Mouse (Mus musculus) adrenal gland, postnatal 4 days (tissue): ENCODE results near the gene Edc4. TPM values are rescaled to one million over a fixed set of nuclear protein-coding genes. Genes with fewer than 3 reads are reported as not detected.

Source experiments
- DNase-seq, 2 experiments: peaks; one replicate each; pipeline ENCODE4 v3.0.0; 2021 to 2022; ENCODE audit warnings: low spot score in 2 of 2, mixed read lengths in 2 of 2
- total RNA-seq, 2 experiments: library from RNA; stranded (reverse); gene quantifications; 2 replicates each; pipeline ENCODE4 v1.2.3; 2021

Gene Edc4
- total RNA-seq, 2 experiments from 2014 or later, result 50.3 to 51.3 TPM

- no peak for DNase-seq
Measured at GRCm38 (mm10) chr8:105938306-105938669, 57.6 kb downstream of the Edc4 start, which contains the start of gene Psmb10. Psmb10 (minus strand) TSS chr8:105938444.

- DNase-seq, result no peak
Measured at GRCm38 (mm10) chr8:105942026-105942425, 61.3 kb downstream of the Edc4 start.

- DNase-seq, result no peak
Measured at GRCm38 (mm10) chr8:105942542-105942941, 61.9 kb downstream of the Edc4 start.

GRCm38 (mm10) chr8:105943321-105943739, 62.6 kb downstream of the Edc4 start, which contains the start of gene Lcat:
Lcat (minus strand) TSS chr8:105943382.
- no peak for DNase-seq

Other genes starting within 250 kb of the Edc4 start
- gene Ctcf, start 244.3 kb upstream of the Edc4 start, total RNA-seq, result 10 to 100 TPM; 73.8 to 94.0 TPM
- gene Agrp, start 243.5 kb upstream of the Edc4 start, total RNA-seq, result 1 to 10 TPM in 1 of 2 experiments, under 1 TPM in 1; 0.81 to 1.5 TPM
- 1 to 10 TPM; 4.5 to 4.9 TPM for gene Carmil2, start 194.6 kb upstream of the Edc4 start, total RNA-seq
- 10 to 100 TPM; 32.2 to 36.0 TPM for gene Acd, start 179.8 kb upstream of the Edc4 start, total RNA-seq
- 10 to 100 TPM; 10.8 TPM for gene Pard6a, start 179.7 kb upstream of the Edc4 start, total RNA-seq
- not detected for gene 4933405L10Rik, start 173.2 kb upstream of the Edc4 start, total RNA-seq
- 10 to 100 TPM in 1 of 2 experiments, 1 to 10 TPM in 1; 9.8 to 11.7 TPM for gene Enkd1, start 172.7 kb upstream of the Edc4 start, total RNA-seq
- 10 to 100 TPM in 1 of 2 experiments, 1 to 10 TPM in 1; 8.3 to 11.6 TPM for gene Gfod2, start 122.2 kb upstream of the Edc4 start, total RNA-seq
- 10 to 100 TPM; 36.5 to 37.6 TPM for gene Ranbp10, start 53.5 kb upstream of the Edc4 start, total RNA-seq
- not detected for gene Tsnaxip1, start 53.1 kb upstream of the Edc4 start, total RNA-seq
- 10 to 100 TPM; 15.9 to 21.7 TPM for gene Cenpt, start 27.6 kb upstream of the Edc4 start, total RNA-seq
- gene Thap11, start 25.7 kb upstream of the Edc4 start, total RNA-seq, result 10 to 100 TPM; 40.0 to 42.2 TPM
- gene Nutf2, start 20.3 kb upstream of the Edc4 start, total RNA-seq, result 10 to 100 TPM; 53.1 to 57.4 TPM
- gene Nrn1l, start 12.7 kb downstream of the Edc4 start, total RNA-seq, result under 1 TPM in 1 of 2 experiments, not detected in 1; 0.90 TPM
- gene Pskh1, start 19.6 kb downstream of the Edc4 start, total RNA-seq, result 10 to 100 TPM; 44.3 to 48.7 TPM
- 10 to 100 TPM in 1 of 2 experiments, not detected in 1; 98.9 TPM for gene Ctrl, start 53.0 kb downstream of the Edc4 start, total RNA-seq
- gene Psmb10, start 57.6 kb downstream of the Edc4 start, total RNA-seq, result 10 to 100 TPM; 76.8 to 84.8 TPM
- 10 to 100 TPM in 1 of 2 experiments, 1 to 10 TPM in 1; 2.1 to 33.5 TPM for gene Lcat, start 62.5 kb downstream of the Edc4 start, total RNA-seq
- 10 to 100 TPM; 30.9 to 40.2 TPM for gene Slc12a4, start 85.2 kb downstream of the Edc4 start, total RNA-seq
- not detected for gene Dpep3, start 98.5 kb downstream of the Edc4 start, total RNA-seq
- 10 to 100 TPM; 15.0 to 15.3 TPM for gene Dus2, start 110.5 kb downstream of the Edc4 start, total RNA-seq
- gene Dpep2nb, start 125.1 kb downstream of the Edc4 start, total RNA-seq, result not detected
- 10 to 100 TPM; 15.4 to 16.2 TPM for gene Ddx28, start 131.0 kb downstream of the Edc4 start, total RNA-seq
- 10 to 100 TPM; 52.0 to 52.7 TPM for gene Nfatc3, start 178.0 kb downstream of the Edc4 start, total RNA-seq